Mouse (Mus musculus): ENCODE data around the gene Sertm1.

Sertm1 gene

DNA sequence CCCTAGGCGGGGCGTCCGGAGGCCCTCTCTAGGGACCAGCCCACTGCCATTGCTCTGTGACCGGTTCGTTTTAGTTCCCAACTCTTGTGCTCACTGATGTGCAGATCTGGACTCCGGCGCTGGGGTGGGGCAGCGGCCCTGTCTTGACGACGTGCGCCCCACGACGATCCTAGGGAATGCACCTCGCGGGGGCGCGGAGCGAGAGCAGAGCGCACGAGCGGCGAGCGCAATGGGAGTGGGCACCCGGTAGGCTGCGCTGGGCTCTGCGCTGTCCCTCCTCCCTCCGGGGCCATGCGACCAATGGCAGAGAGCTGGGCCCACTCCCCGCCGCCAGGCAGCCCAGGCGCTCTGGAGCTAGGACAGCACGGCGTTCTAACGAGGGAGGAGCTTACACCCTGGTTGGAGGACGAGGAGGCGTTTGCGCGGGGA, at the start of gene Sertm1:
Gene Sertm1 (minus strand): TSS at position 245 of the 429 bp plus-strand sequence.
- no peak for DNase-seq (ENCODE audit: low spot score in 2 of 2)

DNA sequence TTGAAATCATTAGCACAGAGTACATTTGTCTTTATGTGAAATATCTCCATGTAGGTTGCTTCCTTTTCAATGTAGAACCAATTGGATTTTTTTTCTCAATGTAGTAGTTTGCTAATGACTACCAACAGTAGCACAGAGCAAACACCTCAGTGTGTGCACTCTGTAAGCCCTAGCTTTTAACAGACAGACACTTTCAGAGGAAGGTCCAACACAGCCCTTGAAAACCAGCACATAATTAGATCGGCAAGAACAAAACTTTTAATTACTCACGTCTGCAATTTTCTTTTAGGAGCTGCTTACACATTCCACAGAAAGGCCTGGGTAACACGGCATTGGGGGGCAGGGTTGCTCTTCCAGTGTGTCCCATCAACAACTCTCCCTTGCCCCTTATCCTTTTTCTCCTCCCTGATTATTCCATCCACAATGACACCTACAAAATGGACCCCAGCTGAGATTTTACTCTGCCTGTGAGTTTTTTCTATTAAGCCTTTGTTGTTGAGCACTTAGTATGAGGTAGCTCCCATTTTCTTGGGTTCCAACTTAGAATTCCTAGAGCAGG, 49.3 kb upstream of the Sertm1 start:
- no peak for DNase-seq (ENCODE audit: low spot score in 2 of 2)

DNA sequence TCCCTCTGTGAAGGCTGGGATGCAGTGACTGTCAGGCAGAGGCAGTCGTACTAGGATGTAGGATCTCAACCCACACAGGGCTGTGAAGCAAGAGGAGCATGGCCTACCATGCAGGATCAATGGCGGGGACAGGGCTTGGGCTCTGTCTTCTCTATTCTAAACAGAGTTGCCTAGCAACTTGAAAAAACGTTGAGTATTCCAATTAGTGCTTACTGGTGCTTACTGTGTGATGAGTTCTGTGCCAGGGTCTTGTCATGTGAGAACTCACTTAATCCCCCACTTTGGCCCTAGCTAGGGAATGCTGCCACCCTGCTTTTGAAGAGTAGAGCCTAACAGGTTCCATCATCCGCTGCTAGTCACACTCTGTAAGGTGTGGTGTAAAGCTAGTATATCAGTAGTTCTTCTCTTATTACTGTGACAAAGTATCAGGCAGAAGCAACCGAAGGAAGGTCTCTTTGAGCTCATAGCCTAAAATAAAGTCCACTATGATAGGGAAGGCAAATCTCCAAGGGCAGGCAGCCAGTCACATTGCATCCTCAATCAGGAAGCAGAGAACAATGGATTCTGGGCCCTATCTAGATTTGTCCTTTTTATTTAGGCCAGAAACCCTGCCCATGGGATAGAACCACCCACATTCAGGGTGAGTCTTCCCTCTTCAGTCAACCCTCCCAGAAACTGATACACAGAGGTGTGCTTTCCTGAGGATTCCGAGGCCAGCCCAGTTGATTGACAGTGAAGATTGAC, 27.6 kb upstream of the Sertm1 start:
- DNase-seq (ENCODE audit: low spot score in 2 of 2): no peak

DNA sequence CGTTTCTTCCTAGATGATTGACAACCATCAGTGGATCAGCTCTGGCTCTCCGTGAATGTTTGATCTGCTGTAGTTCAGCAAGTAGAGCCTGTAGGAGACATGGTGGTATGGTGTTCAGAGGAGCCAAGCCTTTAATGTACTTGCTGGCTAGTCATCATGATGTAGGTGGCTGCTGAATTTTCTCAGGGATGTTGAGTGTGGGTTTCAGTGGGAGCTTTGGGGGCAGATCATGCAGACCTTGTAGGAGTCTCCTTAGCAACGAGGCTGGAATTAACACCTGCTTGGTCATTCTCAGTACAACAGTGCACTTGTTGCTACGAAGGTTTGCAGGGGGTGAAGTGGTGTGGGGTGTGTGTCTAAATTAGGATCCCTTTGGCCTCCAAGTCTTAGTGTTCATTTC, 18.8 kb upstream of the Sertm1 start:
- no peak for DNase-seq (ENCODE audit: low spot score in 2 of 2)

DNA sequence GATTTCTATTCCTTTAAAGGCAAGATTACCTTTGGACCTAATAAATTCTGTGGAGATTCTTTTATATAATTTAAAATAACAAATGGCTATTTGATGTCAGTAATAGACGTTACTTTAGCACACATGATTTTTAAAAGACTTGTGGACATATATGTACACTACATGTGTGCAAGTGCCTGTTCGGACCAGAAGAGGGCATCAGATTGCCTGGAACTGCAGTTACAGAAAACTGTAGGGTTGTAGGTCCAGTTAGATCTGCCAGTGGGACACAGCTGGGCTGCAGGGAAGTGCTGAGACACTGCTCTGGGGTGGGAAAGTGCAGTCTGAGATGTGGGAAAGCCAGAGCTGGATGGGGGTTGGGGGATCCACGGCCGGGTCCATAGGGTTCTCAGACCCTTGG, 16.9 kb upstream of the Sertm1 start:
- no peak for DNase-seq (ENCODE audit: low spot score in 2 of 2)

DNA sequence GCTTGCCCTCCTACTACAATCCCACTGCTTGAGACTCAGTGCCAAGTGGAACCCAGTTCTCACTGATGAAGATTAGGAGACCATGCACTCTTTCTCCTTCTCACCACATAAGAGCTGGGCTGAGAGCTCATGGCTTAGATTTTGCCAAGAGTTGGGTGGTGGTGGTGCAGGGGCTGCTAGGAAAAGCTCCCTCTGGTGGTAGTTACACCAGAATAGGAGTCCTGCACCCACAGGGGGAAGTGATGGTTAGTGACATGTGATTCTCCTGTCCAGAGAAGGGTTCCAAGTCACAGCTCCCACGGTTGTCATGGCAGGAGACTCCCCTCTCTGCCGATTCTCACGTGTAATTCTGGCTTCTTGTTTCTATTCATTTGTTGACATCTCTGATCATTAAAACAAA, 4.7 kb upstream of the Sertm1 start:
- no peak for DNase-seq (ENCODE audit: low spot score in 2 of 2)

DNA sequence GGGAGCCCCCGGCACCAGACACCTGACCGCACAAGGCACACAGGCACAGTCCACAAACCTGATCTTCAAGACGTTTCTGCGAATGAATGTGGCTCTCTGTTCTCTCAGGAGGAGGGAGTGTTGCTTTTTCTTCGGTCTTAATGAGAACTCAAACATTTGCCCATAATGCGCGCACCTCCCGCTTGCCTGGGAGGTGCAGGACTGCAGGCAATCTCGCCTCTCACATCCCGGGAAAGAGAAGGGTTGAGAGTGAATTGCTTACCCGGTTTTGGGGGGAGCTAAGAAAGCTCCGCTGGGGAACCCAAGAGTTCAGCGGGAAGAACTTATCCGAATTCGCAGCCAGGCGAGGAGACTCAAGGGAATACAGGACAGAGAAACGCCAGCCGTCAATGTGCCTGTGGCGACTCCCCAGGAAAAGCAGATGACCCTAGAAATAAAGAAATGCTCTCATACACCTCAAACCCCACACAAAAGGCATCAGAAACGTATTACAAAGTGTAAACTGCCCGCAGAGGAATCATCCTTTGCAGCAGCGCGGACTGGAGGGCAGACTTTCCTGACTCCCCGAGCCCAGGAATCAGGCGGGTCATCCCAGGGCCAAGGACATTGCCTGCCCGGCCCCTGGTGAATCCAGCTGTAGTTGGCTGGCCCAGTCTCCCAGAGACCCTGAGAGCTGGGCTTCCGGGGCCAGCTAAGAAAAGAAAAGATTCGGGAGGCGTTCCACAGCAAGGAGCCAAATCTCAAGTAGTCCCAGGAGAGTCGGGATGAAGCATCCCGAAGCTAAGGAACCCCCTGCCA, 643 bp downstream of the Sertm1 start:
- DNase-seq (ENCODE audit: low spot score in 2 of 2): no peak

DNA sequence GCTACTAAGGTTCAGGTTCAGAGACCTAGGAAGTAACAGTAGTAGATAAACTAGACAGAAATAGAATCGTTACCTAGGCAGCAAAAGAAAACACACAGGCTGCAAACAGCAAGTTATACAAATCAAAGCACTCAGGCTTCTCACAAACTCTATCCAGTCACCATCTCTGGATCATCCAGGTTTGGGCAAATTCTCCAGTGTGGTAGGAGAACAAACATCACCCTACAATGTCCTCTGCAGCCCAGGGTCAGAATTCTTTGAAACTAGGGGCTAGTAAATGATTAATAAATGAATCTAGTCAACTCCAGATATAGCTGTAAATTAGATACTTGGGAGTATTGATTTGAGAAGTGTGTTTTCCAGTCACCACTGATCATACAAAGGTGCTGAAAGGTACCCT, 6.8 kb downstream of the Sertm1 start:
- no peak for DNase-seq (ENCODE audit: low spot score in 2 of 2)

DNA sequence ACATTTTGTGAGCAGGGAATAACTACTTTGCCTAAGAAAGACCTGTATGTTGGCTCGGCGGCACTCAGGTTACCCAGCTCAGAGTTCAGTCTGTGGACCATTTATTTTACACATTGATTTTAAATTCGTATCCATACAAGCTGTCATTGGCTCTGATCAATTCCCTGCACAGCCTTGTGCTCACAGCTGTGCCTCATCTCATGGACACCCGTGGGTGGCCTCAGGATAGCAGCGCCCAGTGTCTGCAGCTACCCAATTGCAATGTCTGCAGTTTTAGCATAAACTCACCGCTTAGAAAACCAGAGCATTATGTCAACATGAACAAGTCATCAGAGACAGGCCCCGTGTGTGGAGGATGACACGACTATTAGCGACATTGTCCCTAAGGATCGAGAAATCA, 17.7 kb downstream of the Sertm1 start:
- no peak for DNase-seq (ENCODE audit: low spot score in 2 of 2)

DNA sequence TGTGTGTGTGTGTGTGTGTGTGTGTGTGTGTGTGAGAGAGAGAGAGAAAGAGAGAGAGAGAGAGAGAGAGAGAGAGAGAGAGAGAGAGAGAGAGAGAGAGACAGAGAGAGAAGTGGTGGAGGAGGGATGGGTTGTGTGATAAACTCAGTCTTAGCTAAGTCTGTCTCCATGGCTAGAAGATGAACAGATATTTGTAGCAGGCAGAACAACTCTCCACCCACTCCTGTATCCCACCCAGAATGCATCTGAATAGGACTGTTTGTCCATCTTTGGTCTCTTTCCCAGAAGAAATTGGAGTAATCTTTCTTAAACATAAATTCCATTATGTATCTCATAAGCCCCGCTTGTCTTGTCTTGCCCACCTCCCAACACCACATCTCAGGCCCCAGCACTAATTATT, 20.8 kb downstream of the Sertm1 start:
- no peak for DNase-seq (ENCODE audit: low spot score in 2 of 2)

DNA sequence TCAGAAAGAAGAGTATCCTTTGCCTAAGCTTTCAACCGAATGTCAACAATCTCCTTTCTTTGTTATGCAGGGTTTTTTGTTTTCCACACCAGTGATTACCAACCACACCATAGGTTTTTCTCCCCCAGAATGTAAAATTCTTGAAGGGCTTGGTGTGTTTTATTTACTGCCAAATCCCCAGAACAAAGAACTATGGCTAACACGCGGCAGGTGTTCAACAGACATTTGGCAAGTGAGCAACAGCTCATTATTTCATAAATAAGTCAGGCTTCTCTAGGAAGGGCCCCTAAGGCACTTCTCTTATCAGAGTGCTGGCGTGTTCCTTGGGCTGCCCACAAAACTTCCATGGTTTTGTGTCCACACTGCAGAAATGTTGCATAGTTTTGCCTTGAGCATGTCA, 23.5 kb downstream of the Sertm1 start:
- no peak for DNase-seq (ENCODE audit: low spot score in 2 of 2)

DNA sequence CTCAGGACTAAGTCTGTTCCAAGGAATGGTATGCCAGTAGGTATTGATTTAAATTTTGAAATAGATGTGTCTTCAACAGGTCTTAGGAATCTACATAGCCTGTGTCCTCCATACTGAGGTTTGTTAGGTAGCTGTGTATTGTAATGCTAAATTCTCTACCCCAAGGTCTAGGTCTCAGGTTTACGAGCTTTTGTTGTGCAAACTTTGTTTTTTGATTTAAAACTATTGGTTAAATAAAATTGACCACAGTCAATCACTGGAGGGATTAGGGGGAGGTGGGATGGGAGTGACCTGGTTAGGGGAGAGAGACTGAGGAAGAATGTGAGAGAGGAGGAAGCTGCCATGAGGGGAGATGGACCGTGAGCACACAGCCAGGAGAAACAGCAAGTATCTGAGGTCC, 29.2 kb downstream of the Sertm1 start:
- no peak for DNase-seq (ENCODE audit: low spot score in 2 of 2)

Data from urinary bladder, postnatal 36 days (tissue).